Mouse (Mus musculus) bone marrow macrophage, adult 2 months (primary cell): ENCODE measurements around the gene Lypd6b. TPM values are rescaled to one million over a fixed set of nuclear protein-coding genes. Genes with fewer than 3 reads are reported as not detected.

Source experiments
- H3K27ac ChIP-seq: 2 replicates; pipeline ENCODE4 v1.5.1; 2012; ENCODE audit warnings: low read depth, low read length; ENCODE audit not compliant: insufficient read depth
- H3K4me1 ChIP-seq: 2 replicates; pipeline ENCODE4 v1.6.1; 2012; ENCODE audit warnings: low read length; ENCODE audit not compliant: control insufficient read depth, insufficient read depth
- H3K4me3 ChIP-seq: 2 replicates; pipeline ENCODE4 v1.5.1; 2012; ENCODE audit warnings: mild to moderate bottlenecking, low read length, moderate library complexity; ENCODE audit not compliant: insufficient read depth
- CTCF ChIP-seq: IDR thresholded peaks from 2 replicates; pipeline ENCODE4 v1.5.1; 2012; ENCODE audit warnings: low read depth, mild to moderate bottlenecking, low read length, moderate library complexity
- POLR2A ChIP-seq: IDR thresholded peaks from 2 replicates; pipeline ENCODE4 v1.6.1; 2012; ENCODE audit warnings: mild to moderate bottlenecking, low read depth, low read length, borderline replicate concordance
- polyA plus RNA-seq: library from polyadenylated mRNA; stranded (reverse); fragments of >200 nt; gene quantifications from 2 replicates; pipeline ENCODE4 v1.2.4, GENCODE M21; 2012; ENCODE audit not compliant: missing spikeins, insufficient read depth, insufficient read length

Lypd6b gene
- polyA plus RNA-seq, 1 experiment: not detected

DNA sequence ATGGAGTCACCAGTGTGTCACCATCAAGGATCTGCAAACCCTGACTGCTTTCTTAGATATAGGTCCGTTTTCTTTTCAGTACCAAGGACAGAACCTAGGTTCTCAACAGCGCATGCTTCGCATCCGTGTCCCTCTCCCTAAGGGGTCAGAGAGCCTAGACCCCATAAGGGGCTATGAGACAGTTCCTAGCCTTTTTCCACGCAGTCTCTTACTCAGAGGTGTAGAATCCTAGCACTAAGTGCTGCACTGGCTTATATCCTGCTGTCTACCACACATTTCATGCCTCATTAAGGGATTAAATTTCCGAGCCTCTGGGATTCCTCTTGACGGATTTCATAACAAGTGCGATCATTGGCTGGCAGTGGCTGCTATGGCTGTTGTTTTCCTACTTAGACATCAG, 134.5 kb downstream of the Lypd6b start:
- H3K4me1 ChIP-seq: no peaks in the 10 kb centered on the region
- no peak overlapping the region for H3K27ac ChIP-seq
- H3K4me3 ChIP-seq: no peak overlapping the region
- no peak for TF ChIP-seq CTCF
- no peak for TF ChIP-seq POLR2A

DNA sequence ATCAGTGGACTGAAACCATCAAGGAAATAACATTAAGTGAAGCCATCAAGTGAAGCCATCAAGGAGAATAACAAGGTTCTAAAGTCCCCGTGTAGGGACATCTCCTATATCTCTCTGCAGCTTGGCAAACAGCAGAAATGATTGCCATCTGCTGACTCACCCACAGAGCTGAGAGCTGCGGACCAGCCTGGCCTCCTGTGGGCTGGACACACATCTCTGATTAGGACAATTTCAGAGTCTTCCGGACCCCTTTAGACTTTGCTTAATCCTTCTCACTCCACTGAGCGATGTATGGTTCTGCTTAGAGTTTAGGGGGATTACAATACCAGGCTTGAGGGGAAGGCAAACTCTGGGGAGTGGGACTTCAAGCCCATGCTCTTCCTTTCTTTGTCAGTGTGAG, 135.3 kb downstream of the Lypd6b start:
- no peak overlapping the region for H3K27ac ChIP-seq
- no peak overlapping the region for H3K4me3 ChIP-seq
- H3K4me1 ChIP-seq: no peaks in the 10 kb centered on the region
- TF ChIP-seq POLR2A: no peak
- no peak for TF ChIP-seq CTCF

DNA sequence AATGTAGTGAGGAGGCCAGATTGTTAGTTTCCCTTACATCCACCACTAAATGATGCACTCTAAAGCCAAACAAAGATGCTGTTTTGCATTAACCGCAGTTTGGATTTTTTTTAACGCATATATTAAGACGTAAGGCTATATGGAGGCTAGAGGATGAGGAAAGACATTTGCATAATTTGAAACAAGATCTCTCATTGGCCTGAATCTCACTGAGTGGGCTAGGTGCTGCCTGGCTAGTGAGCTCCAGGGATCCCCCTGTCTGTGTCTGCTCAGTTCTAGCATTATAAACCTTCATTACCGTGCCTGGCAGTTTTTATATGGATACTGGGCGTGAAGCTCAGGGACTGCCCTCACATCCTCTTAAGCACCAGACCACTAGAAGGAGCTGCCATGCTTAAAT, 138.7 kb downstream of the Lypd6b start:
- H3K4me3 ChIP-seq: no peak overlapping the region
- TF ChIP-seq CTCF: no peak
- TF ChIP-seq POLR2A: no peak
- H3K27ac ChIP-seq: no peak overlapping the region
- H3K4me1 ChIP-seq: no peaks in the 10 kb centered on the region

DNA sequence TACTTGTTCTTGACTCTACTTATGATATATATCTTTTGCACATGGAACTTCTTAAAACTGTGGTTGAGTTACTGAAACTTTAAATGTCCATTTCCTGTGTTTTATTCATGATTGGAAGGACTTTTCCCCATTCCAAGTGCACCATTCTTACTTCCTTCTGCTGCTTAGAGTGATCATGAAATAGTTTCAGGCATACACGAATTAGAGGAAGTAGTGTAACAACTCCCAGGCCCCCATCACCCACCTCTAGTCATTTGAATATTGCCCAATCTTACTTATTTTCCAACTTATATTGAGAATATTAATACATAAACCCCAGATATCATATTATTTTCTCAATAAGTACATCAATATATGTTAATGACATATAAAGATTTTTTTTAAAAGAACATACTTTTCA, 139.9 kb downstream of the Lypd6b start:
- TF ChIP-seq POLR2A (no peak), CTCF (no peak)

DNA sequence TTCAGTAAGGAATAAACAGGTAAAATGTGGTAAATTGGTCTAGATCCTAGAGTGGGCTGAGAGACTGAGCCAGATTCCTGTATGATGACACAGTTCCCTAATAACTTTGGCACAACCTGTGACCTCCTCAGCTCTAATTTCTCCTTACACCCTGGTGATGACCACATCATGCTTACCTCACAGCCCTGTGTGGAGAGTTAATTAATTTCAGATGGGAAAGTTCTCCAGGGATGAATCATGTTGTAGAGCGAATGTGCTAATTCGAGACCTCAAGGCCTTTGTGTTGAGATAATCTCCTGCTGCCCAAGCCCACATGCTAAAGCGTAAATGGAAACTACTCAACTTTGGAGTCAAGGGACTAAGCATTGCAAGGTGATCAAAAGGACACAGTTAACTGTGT, 142.4 kb downstream of the Lypd6b start:
- TF ChIP-seq POLR2A (no peak), CTCF (no peak)
- H3K4me1 ChIP-seq: no peaks in the 10 kb centered on the region
- H3K27ac ChIP-seq: no peak overlapping the region
- no peak overlapping the region for H3K4me3 ChIP-seq

More for the DNA sequence above, 139.9 kb downstream of the Lypd6b start:
- Histone ChIP-seq H3K4me3 (no peak overlapping the region), H3K4me1 (no peaks in the 10 kb centered on the region), H3K27ac (no peak overlapping the region)

DNA sequence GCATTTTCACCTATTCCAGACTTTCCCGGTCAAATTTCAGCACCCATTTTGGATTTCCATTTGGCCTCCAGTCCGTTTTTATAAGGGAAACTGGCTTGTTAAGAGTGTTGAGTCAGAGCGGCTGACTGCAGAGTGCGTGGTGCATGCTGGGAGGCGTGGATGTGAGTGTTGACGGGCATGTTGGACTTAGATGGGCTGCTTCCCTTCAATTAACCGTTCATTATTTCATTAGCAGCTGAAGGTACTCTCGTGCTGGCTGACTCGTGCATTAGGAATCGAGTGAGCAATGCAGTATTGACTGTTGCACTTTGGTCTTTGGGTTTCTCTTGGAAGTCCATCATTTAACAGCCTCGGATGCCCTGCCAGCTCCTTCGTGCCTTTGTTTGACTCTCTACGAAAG, 150.1 kb downstream of the Lypd6b start:
- Histone ChIP-seq H3K4me1 (no peaks in the 10 kb centered on the region), H3K4me3 (no peak overlapping the region), H3K27ac (no peak overlapping the region)
- TF ChIP-seq CTCF: no peak
- TF ChIP-seq POLR2A: no peak

DNA sequence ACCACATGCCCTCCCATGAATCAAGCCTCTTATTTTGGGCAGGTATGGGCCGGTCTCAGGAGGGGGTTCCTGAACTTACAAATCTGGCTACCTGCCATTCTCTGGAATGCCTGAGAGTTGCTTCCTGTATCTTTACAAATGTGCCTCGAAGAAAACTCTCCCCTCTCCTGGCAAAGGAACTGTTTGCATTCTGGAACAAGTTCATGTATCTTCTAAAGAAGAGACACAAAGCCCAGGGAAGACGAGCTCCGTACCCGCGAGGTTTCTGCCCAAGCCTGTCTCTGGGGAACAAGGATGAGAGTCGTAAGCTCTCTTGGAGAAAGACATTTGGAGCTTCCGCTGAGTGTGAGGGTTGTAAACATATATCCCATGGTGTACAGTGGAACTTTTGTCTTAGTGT, 150.8 kb downstream of the Lypd6b start:
- H3K4me3 ChIP-seq: no peak overlapping the region
- H3K4me1 ChIP-seq: no peaks in the 10 kb centered on the region
- H3K27ac ChIP-seq: no peak overlapping the region
- TF ChIP-seq POLR2A (no peak), CTCF (no peak)

DNA sequence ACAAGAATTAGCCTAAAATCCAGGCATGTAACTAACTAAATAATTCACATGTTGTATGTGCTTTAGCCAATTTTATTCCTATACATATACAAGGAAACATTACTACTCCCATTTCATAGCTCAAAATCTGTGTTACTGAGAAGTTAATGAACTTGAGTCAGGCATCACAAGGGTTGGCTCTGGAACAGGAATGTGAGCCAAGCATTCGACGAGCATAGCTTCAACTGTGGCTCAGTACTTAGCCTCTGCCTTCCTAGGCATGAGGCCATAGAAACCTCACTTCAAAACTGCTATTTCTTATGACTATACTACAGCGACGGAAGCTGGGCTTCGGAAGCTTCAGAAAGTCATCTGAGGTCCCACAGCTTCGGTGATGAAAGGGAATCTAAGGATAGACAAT, 152.9 kb downstream of the Lypd6b start:
- Histone ChIP-seq H3K4me1 (no peaks in the 10 kb centered on the region), H3K27ac (no peak overlapping the region), H3K4me3 (no peak overlapping the region)
- TF ChIP-seq POLR2A: no peak
- TF ChIP-seq CTCF: no peak

DNA sequence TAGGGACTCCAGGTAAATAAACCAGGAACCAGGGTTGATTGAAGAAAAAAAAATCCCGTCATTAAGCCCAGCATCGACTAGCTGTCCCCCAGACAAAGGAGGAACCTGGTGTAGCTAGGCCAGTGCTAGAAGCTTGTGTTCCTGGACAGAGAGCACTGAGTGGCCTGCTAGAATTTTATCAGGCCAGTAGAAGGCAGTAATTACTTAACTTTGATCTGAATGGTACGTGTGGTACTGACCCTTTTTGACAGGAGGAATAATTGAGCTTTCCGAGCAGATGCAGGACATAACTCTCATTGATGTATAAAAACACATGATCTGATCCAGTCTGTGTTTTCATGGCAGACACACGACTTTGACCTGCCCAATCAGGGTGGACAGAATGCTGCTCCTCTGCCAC, 154.6 kb downstream of the Lypd6b start:
- H3K27ac ChIP-seq: no peak overlapping the region
- H3K4me1 ChIP-seq: no peaks in the 10 kb centered on the region
- TF ChIP-seq CTCF (no peak), POLR2A (no peak)
- H3K4me3 ChIP-seq: no peak overlapping the region

DNA sequence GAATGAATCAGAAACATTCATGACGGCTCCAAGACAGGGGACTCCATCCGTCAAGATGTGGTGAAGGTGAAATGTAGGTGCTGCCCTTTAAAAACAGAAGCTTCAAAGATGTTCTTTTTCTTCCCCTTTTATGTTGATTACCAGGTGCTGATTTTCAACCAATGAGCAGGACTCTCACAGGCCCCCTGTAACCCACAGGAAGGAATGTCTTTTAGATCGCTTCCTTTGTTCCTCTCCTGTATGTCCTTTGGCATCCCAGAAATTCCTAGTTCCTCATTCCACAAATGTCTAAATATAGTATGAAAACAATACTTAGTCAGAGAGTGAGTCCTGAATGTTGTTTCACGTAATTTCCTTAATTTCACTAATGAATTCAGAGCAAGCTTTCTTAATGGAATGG, 164.2 kb downstream of the Lypd6b start:
- Histone ChIP-seq H3K4me1 (no peaks in the 10 kb centered on the region), H3K27ac (no peak overlapping the region), H3K4me3 (no peak overlapping the region)
- no peak for TF ChIP-seq POLR2A
- TF ChIP-seq CTCF: no peak

DNA sequence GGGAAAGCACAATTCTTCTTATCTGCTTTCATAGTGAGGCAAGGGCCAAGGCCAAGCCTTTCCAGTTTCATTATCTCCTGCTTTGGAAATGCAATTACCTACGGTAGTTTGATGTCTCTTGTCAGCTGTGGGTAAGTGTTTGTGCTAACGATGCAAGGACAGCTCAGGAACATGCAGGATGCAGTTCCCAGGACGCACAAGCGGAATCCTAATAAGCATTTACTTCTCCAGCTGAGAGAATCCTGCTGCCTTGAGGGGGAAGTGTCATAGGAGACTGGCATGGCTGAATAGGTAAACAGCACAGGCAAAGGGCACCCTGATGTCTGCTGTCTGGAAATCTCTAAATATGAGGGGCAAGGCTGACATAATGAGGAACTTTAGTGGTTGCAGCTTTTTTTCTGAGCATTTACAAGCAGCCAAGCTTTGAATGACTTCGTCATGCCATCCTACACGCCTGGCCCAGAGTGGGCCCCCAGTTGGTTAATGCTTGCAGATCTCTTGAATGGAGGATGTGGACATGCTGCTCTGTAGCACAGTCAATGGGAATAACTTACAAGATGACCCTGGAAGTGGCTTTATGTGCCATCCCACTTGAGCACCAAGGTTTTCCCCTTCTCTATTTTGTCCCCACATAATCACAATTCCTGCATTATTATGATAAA, 165.3 kb downstream of the Lypd6b start:
- no peak overlapping the region for H3K27ac ChIP-seq
- no peaks in the 10 kb centered on the region for H3K4me1 ChIP-seq

More for the DNA sequence above, 165.3 kb downstream of the Lypd6b start:
- no peak overlapping the region for H3K4me3 ChIP-seq
- TF ChIP-seq POLR2A (no peak), CTCF (no peak)
